Mouse (Mus musculus) small intestine, adult 2 months (tissue): ENCODE measurements around the gene Mmp14. TPM values are rescaled to one million over a fixed set of nuclear protein-coding genes. Genes with fewer than 3 reads are reported as not detected.
A peak's percentile ranks its signal among the peaks of the same experiment; 100 is the strongest.

Experiments
- H3K27ac ChIP-seq: fragments of 200-500 bp; 2 replicates; pipeline ENCODE4 v1.5.1; 2012; ENCODE audit warnings: low read depth, low read length, control low read depth, inconsistent platforms; ENCODE audit not compliant: insufficient read depth
- H3K27me3 ChIP-seq: fragments of 200-500 bp; 2 replicates; pipeline ENCODE4 v1.6.1; 2012; ENCODE audit warnings: mild to moderate bottlenecking, moderate library complexity, low read length, inconsistent platforms; ENCODE audit not compliant: control insufficient read depth, insufficient read depth
- H3K36me3 ChIP-seq: fragments of 200-500 bp; 2 replicates; pipeline ENCODE4 v1.6.1; 2012; ENCODE audit warnings: mild to moderate bottlenecking, low read length, control low read depth, inconsistent platforms; ENCODE audit not compliant: control insufficient read depth, insufficient read depth
- H3K4me1 ChIP-seq: fragments of 200-500 bp; 2 replicates; pipeline ENCODE4 v1.6.1; 2012; ENCODE audit warnings: low read length, inconsistent platforms, mixed read lengths; ENCODE audit not compliant: control insufficient read depth, insufficient read depth, insufficient read length
- H3K4me3 ChIP-seq: fragments of 200-500 bp; 2 replicates; pipeline ENCODE4 v1.5.1; 2012; ENCODE audit warnings: low read depth, mild to moderate bottlenecking, control low read depth, inconsistent platforms, low read length, moderate library complexity
- CTCF ChIP-seq: fragments of 200-500 bp; IDR thresholded peaks from 2 replicates; pipeline ENCODE4 v1.5.1; 2012; ENCODE audit warnings: low read depth, mild to moderate bottlenecking, control low read depth, inconsistent platforms, low read length, moderate library complexity, mixed read lengths; ENCODE audit not compliant: insufficient replicate concordance, insufficient read length; ENCODE audit errors: extremely low read depth
- POLR2A ChIP-seq: fragments of 200-500 bp; IDR thresholded peaks from 2 replicates; pipeline ENCODE4 v1.6.1; 2012; ENCODE audit warnings: low read depth, mild to moderate bottlenecking, control low read depth, inconsistent platforms, low read length, moderate library complexity
- WGBS: fragments of 180-500 bp; shearing (Covaris S2); methylation state at CpG from one replicate; pipeline ENCODE4 v1.1.7; 2018; 5-methylcytosine and 5-hydroxymethylcytosine counted together
- polyA plus RNA-seq: library from polyadenylated mRNA; depleted of rRNA; stranded (reverse); fragments of >200 nt; gene quantifications from 2 replicates; pipeline ENCODE4 v1.2.3, GENCODE M21; 2012

The Mmp14 gene
- polyA plus RNA-seq, 1 experiment: 66.0 TPM

DNA sequence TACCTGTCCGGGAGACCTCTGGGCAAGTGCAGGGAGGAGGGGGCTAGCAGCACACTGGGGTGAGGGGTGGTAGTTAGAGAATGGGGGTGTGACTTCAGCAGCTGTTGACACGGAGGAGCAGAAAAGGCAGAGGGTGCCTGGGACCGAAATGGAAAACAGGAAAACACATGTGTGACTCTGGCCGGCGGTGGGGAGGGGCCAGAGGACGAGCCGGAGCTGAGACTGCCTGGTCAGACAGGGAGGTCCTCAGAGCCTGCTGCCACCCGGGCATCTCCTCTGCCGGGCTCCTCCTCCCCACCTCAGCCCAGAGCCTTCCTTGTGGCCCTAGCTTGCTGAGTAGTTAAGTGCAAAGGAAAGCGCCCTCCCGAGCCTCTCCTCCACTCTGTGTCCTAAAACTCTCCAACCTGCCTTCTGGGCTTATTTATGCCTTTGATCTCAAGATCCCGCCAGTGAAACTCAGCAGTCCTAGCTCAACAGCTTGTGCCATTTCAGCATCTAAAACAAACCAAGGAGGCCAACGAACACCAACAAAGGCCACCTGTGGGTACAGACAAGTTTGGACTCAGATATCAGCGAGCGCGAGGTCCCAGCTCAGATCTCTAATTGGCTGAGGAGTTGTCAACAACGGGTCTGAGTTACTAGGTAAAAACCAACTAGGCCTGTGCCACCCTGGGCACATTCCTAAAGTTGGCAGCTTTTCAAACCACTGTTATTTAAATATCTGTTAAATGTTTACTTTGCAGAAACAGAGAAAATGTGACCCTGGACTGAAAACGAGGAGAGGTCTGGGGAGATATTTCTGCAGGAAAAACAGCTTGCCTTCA, 17.3 kb upstream of the Mmp14 start:
- Histone ChIP-seq H3K4me1 (peaks cover 19% of the 10 kb centered on the region), H3K27me3 (no peaks in the 10 kb centered on the region), H3K27ac (peak overlapping the region; percentile 47), H3K36me3 (no peaks in the 10 kb centered on the region), H3K4me3 (peak overlapping the region; percentile 31)
- 9% methylated on average over 18 of the region's 18 CpGs for WGBS
- TF ChIP-seq POLR2A (no peak), CTCF (no peak)

- Histone ChIP-seq H3K4me1 (peaks cover 19% of the 10 kb centered on the region), H3K27me3 (no peaks in the 10 kb centered on the region), H3K36me3 (no peaks in the 10 kb centered on the region), H3K27ac (no peak overlapping the region), H3K4me3 (no peak overlapping the region)
- TF ChIP-seq CTCF (no peak), POLR2A (no peak)
- WGBS: 34% methylated on average over 13 of the region's 13 CpGs
These were observed 16.0 kb upstream of the Mmp14 start for GRCm38 (mm10) chr14:54415241-54416020.

DNA sequence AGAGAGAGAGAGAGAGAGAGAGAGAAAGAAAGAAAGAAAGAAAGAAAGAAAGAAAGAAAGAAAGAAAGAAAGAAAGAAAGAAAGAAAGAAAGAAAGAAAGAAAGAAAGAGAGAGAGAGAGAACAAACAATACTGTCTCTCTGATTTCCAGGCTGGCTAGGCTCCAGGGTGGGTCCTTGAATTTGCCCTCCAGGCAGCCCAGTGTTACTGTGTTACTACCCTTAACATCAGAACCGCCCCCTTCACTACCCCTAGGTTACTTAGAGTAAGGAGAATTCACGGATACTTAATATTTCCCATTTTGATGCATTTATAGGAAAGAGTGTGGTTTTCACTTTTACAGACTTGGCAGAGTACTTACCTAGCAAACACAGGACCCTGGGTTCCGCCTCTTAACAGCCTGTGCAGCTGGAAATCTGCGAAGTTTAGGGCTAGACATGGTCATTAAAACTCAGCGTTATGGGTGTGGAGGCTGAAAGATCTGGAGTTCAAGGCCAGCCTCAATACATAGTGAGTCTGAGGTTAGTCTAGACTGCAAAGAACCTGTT, 15.1 kb upstream of the Mmp14 start:
- peaks cover 17% of the 10 kb centered on the region for H3K4me1 ChIP-seq
- H3K27ac ChIP-seq: no peak overlapping the region
- H3K27me3 ChIP-seq: no peaks in the 10 kb centered on the region
- TF ChIP-seq POLR2A: no peak
- no peak for TF ChIP-seq CTCF
- H3K4me3 ChIP-seq: no peak overlapping the region
- 76% methylated on average over 5 of the region's 5 CpGs for WGBS
- H3K36me3 ChIP-seq: no peaks in the 10 kb centered on the region

DNA sequence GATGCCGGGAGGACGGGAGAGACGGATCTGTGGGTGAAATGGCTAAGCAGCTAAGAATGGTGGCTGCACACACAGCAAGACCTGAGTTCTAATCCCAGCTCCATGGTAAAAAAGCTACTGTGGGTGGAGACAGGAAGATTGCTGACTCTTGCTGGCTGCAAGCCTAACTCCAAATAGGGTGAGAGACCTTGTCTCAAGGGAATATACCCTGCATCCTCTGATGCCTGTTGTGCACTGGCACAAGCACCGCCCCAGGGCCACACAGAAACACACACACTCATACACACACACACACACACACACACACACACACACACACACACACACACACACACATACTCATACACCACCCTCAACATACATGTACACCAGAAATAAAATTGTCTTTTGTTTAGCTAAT, 14.6 kb upstream of the Mmp14 start:
- Histone ChIP-seq H3K27ac (no peak overlapping the region), H3K36me3 (no peaks in the 10 kb centered on the region), H3K4me1 (peaks cover 17% of the 10 kb centered on the region), H3K4me3 (no peak overlapping the region), H3K27me3 (no peaks in the 10 kb centered on the region)
- WGBS: 89% methylated on average over 4 of the region's 4 CpGs
- no peak for TF ChIP-seq POLR2A
- no peak for TF ChIP-seq CTCF

DNA sequence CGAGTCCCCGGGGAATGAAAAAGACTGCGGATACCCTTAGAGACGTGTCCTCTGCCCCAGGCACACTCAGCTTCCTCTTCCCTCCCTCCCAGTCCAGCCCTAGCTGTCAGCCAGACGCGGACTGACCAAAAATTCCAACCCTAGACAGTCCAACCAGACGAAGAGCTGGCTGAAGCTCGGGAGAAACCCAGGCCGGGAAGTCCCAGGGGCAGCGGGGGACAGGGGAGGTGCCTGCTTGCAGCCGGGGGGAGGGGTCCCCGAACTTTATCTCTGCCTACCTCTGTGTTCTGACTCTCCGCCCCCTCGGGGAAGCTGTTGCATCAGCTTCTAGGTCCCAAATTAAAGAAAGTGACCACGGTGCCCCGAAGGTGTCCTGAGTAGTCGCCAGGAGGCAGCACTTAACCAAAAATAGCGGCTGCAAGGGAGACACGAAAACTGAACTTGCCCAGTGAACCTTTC, 13.8 kb upstream of the Mmp14 start, which contains the start of gene Slc7a7:
Gene Slc7a7 (minus strand): TSS at position 158 of the 459 bp plus-strand sequence.
- WGBS: 67% methylated on average over 19 of the region's 19 CpGs
- H3K36me3 ChIP-seq: no peaks in the 10 kb centered on the region
- H3K27me3 ChIP-seq: no peaks in the 10 kb centered on the region
- H3K4me3 ChIP-seq: no peak within 1 kb of the TSS
- H3K27ac ChIP-seq: no peak within 1 kb of the TSS
- H3K4me1 ChIP-seq: peaks cover 17% of the 10 kb centered on the region
- TF ChIP-seq CTCF (no peak), POLR2A (no peak)

DNA sequence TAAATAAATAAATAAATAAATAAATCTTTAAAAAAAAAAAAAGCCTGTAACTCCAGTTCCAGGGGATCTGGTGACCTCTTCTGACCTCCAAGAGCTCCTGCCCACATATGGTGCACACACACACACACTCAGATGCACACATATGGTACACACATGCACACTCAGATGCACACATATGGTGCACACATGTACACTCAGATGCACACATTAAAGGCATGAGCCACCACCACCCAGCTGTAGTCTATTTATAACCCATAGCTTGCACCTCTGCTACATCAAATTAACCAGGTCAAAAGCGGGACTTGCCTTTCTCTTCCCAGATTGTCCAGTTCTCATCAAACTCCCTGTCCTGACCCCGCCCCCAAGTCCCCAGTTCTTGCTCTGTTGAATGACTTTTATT, 10.4 kb upstream of the Mmp14 start:
- H3K4me3 ChIP-seq: no peak overlapping the region
- H3K4me1 ChIP-seq: no peaks in the 10 kb centered on the region; the same call in 1 of the 2 replicates
- TF ChIP-seq POLR2A: no peak
- TF ChIP-seq CTCF: no peak
- H3K27me3 ChIP-seq: no peaks in the 10 kb centered on the region
- no peaks in the 10 kb centered on the region for H3K36me3 ChIP-seq
- no peak overlapping the region for H3K27ac ChIP-seq
- WGBS: 88% methylated on average over 2 of the region's 2 CpGs
